Mouse (Mus musculus) thymus, postnatal 10 days (tissue): ENCODE data around the gene Atp6v1e1.
"Not testable (repeated sequence)": the region's sequence is repeated elsewhere in the genome, so short reads cannot be mapped to it uniquely, and the experiment has no call there.

Source experiments
- DNase-seq, 2 experiments: peaks; one replicate each; pipeline ENCODE4 v3.0.0; 2021; ENCODE audit warnings: low spot score in 2 of 2

Atp6v1e1 gene

DNA sequence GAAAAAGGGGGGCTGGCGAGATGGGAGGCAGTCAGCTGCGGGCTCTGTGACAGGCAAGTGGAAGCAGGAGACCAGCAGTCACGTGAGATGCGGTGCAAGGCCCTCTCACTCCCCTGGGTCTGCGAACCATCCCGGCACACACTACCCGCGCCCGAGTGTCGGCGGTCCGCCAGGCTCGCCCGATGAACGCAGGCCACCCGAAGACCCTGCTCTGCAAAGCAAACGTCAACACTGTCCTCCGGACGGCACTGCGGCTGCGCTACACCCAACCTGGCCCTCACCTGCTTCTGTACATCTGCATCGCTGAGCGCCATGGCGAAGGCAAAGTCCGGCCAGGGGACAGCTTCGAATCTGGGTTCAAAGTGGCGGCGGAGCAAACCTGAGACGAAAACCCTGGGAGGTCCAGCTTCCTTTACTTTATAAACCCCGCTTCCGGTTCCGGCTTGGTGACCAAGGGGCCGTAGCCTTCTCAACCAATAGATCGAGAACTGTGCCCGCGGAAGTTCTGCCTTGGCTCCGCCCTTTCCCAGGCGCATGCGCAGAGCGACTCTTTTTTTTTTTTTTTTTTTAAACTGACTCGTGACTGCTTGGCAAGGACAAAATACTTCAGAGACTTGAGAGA is at the start of gene Atp6v1e1:
Atp6v1e1 (minus strand) TSS at position 487 of the 622 bp plus-strand sequence.
- peak; percentile 87 to 89 for DNase-seq

DNA sequence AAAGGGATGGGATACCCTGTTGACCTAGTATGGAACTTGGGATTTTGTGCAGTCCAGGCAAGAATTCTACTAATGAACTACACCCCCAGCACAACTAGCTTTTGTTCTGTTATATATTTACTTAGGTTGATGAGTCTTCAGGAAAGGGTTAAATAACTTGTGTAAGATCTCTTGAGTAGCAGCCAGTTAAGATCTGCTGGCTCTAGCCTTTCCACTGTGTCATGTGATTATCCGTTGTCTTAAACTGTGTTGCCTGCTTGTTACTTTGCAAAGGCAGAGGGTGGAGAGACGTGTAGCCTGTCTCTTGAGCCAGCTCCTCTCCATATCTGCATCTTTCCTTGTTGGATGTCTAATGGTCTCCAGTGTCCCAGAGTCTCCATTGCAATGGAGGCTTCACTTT is 48.7 kb upstream of the Atp6v1e1 start:
- no peak for DNase-seq

DNA sequence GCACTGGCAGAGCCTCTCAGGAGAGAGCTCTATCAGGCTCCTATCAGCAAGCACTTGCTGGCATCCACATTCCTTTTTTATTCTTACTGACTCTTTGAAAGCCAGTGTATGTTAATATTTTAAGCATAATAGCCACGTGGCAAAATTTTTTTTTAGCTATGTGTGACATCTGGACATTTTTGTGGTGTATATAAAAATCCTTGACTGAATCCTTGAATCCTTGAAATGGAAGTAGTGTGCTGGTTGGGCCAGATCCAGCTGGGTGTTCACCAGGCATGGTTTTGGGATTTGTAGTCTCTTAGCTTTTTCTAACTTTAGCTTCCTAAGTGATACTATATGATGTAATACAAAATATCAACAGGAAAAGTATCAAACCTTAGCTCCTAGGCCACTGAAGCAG is 46.2 kb upstream of the Atp6v1e1 start:
- DNase-seq: no peak

DNA sequence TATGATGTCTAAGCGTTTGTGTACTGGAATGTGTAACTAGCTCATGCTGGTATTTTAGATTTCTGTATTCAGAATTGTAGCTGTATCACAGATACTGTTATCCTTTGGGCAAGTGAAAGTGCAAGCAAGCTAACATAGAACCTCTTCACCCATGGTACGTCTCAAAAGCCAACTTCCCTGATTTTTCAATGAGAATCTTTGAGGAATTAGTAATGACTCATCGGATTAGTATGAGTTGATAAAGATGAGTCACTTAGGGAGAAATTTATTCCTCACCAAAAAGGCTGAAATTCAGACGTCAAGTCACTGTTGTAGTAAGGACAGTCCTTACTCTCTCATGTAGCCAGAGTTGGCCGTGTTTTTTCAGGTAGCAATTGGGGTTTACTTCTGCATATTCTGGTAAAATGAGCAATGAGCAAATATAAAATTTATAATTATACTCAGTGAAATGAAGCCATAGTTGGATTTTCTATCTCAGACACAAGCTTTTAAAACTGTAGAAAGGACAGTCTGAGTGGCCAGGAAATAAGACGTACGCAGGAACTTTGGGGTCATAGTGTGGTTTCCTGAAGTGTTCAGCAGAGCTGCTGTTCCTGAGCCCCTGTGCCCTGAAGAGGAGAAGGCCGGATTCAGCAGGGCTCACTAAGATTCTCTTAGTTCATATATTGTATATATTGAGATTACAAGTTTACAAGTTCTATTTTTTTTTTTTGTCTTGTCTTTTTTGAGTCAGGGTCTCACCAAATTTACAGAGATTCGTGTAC is 43.6 kb upstream of the Atp6v1e1 start:
- no peak for DNase-seq

DNA sequence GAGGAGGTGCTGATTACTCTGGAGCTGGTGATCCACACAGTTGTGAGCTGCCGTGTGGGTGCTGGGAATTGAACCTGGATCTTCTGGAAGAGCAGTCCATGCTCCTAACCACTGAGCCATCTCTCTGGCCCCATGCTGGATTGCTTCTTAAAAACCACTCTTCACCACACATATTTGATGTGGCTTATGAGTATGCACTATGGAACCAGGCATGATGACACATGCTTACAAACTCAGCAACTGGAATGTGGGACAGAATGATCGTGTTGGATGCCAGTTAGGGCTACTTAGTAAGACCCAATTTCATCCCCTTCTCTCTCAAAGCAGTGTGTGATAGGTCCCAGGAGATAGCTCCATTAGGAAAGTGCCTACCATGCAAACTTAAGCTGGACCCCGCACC is 37.5 kb upstream of the Atp6v1e1 start:
- no peak for DNase-seq

DNA sequence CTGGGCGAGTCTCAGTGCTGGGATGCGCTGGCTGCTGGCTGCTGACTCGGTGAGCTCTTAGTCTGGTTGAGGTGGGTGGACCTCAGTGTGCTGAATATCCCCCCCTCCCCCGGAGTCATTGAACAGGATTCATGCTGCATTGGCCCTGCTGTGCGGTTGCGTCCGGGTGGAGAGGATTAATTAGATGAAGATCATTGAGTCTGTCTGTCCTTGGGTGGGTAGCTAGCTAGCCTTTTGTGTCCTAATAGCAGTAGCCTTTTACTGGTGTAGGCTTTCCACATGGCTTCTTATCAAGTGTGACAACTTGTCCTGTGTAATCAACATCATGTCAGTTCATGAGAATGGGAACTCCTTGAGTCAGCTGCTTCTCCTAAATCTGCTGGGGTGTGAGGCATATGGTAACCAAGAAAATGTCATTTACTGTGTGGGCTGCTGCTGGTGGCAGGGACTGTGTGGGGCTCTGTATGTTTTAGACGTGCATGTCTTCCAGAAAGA is 35.7 kb upstream of the Atp6v1e1 start:
- no peak for DNase-seq

DNA sequence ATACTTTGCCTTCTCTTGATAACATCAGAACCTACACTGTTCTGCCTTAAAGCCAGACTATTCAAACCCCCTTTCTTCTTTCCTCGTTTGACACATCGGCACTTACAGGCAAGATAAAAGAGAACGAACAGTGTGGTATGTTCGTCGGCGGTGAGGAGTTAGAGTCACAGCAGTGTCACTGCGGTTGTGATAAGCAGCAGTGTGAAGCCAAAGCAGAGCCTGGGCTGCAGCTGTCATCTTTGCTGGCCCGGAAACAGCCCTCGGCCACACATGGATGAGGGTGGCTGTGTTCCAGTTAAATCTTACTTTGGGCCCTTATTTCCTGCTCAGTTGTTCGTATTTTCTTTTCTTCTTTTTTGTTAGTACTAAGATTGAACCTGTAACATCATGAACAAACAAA is 31.8 kb upstream of the Atp6v1e1 start:
- DNase-seq: no peak

DNA sequence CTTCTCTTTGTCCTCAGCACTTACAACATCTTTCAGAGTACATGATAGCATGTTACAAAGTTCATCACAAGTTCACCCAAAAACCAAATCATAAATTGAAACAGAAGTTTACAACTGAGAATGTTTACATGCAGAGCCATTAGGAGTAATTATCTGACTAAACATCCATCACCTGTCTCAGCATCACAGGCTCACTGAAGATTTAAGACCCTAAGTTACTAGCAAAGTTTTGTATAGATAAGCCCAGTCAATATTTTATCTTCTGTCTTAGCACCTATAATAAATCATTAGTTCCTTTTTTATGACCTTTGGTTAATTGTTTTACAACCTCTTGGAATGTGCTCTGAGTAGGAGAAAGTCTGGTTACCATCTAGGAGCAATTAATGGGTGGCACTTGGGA is 28.1 kb upstream of the Atp6v1e1 start:
- DNase-seq: not testable (repeated sequence)

DNA sequence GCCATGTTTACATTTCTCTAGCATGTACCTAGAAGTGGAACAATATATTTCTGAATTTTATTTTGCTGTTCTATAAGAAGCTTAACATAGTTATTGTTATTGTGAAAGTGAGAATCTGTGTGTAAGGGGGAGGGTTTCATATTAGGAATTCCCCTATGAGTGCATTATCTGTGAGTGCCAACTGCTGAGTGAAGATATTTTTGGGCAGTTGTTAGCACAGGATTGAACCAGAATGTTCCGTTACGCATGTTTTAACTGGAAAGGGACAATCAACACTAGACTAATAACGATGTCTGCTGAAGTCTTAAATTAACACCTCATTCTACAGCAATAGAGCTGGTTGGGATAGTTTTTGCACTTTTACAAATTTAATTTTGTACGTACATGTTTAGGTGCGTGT is 19.2 kb upstream of the Atp6v1e1 start:
- DNase-seq: no peak

DNA sequence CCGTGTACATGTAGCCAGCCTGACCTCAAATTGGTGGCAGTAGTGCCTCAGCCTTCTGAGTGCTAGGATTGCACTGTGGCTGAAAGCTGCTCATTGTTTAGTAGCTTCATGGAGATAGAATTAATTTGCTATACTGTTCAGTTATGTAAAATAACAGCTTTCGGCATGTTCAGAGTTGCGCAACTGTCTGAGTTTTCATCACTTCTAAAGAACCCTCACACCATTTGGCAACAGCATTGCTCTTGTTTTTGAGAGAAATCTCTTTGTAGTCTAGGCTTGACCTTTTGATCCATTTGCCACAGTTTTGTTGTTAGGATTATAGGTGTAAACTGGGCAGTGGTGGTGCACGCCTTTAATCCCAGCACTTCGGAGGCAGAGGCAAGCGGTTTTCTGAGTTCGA is 17.7 kb upstream of the Atp6v1e1 start:
- no peak for DNase-seq

DNA sequence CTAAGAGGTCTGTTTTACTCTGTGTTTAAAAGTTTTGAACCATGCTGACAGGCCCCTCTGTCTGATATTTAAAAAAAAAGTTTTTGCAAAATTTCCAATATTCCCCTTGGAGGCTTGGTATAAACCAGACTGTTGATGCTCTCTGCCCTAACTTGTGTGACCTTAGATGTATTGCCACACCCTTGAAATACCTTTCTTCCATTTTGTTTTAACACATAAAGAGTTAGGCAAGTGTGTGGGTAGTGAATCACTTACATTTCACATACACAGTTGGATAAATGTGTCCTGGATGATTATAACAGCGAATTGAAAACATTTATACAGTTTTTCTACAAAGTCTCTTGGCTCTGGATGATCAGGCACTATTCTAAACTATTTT is 14.5 kb upstream of the Atp6v1e1 start:
- DNase-seq: no peak

DNA sequence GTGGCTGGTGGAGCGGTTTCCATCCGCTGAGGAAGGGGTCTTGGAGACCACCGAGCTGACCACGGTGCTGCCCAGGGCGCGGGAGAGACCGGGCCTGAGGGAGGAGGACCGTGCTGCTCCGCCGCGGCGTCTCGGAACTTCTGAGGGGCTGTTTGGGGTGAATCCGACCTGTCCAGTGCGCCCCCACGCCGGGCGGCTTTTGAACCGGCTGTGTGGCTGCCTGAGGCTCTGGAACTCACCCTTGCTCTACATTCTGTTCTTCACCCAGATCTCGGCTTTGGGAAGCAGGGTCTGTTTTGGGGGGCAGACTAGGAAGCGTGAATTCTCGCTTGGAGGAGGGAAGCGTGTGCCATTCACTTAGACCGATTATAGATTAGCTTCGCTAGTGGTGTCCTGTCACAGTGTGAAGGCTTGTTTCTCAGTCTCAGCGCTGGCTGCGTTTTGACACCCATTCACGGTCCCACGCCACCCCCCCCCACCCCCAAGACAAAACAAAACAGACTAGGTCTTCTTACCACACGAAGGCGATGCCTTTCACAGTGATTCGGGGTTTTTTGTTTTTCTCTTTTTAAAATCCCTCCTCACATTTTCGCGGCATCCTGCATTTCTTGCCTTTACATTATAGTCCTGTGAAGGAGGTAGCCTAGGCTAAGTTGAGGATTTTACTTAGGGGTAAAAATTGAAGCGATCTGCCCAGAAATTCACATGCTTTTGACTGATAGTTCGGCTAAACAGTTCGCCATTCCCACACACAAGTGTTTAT is 14.0 kb upstream of the Atp6v1e1 start:
- peak in 1 of 2 experiments; percentile 37 for DNase-seq

DNA sequence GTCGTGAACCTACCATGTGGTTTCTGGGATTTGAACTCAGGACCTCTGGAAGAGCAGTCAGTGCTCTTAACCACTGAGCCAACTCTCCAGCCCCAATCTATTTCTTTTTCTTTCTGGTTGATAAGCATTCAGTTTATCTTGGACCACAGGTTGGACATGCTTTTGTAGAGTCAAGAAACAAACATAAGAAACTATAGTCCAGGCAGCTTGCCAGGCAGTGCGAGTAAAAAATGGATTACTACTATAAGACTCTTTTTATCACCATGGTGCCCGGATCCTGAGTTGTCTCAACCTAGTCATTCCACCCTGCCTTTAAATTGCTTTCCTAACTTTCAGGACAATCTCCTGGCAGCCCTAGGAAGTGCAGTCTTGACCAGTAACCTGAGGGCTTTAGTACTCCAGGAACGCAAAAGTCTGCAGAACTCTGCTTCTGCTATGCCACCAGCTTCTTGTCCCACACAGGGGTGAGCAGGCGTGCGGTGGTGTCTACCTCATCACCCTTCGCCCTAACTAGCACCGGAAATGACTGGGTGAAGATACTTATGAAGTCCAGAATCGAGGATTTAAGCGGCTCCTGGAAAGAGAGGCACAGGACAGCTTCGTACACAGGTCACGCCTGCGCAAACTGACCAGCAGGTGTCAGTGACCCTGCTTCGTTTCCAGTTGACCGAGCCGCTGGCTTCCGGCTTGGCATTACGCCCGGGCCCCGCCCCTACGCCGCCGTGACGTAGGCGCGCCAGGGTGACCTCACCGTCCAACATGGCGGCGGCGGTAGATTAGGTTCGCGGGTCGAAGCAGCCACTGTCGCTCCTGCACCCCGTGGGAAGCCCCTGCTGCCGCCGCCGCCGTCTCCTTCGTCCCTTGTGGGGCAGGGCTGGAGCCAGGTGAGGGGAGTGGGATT is 13.1 kb upstream of the Atp6v1e1 start, which contains the start of gene Bcl2l13:
Bcl2l13 (plus strand) TSS at position 739 of the 901 bp plus-strand sequence.
- DNase-seq: peak; percentile 84 to 91

DNA sequence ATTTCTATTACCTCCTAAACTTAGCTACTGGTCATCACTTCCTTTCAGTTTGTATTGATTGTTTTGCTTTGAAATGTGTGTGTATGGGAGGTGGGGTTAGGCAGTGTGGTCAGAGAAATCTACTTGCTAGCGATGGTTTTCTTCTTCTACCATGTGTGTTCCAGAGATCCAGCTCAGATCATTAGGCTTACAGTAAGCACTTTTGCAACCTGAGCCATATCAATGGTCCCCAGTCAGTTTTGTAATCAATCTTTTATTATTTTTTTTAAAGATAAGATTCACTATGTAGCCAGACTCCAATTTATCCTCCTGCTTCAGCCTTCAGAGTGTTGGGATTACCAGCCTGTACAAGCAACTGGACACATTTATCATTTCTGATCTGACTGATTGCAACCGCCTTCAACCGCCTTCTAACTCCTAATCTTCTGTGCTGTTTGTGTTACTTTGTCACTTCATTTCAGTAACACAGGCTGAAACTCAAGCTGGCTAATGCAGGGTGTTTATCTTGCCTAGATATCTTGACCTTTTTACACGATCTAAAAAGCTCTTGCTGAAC is 12.3 kb upstream of the Atp6v1e1 start:
- DNase-seq: no peak

DNA sequence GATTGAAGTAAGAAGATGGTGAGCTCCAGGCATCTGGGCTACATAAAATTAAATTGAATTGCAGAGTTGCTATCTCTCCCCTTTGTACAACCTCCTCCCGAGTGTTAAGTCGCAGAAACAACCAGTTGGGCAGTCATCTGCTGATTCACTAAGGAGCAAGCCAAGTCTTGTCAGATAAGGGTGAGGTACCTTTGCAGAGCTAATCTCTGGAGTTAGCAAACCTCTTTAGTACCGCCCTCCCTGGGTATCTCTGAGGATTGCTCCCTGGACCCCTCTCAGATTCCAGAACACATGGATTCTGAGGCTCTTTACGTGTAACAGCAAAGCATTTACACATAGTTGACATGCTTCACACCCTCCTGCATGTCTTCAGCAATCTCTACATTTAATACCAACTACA is 9.5 kb upstream of the Atp6v1e1 start:
- no peak for DNase-seq

DNA sequence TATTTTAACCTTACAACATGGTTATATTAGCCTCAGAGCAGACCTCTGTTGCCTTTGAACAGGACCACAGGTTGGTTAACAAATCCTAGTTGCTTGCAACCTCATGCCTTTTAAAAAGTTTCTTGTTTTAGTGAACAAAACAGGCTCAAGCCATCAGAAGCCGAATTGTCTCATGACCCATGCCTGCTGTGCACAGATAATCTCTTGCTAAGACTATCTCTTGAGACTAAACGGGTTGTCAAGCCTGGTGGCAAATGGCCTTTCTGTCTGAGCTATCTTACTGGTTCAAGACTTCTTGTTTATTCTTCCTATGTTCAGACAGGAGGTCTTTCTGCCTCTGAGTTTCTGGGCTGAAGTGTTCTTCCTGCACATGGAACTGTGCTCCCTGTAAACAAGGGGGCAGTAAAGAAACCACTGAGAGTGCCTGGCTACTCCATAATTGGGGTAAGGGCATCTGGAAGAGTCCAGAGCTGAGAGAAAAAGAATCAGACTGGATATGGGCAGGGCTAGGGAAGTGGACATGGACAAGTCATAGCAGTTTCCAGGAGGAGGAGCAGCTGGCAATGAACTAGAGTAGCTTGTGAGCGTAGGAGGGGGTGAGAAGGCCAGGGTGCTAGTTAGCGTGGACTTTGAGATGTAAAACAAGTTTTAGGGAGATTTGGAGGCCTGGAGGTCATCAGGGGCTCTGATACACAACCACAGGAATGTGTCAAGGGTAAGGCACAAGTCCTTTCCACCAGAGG is 8.4 kb upstream of the Atp6v1e1 start:
- DNase-seq: no peak

DNA sequence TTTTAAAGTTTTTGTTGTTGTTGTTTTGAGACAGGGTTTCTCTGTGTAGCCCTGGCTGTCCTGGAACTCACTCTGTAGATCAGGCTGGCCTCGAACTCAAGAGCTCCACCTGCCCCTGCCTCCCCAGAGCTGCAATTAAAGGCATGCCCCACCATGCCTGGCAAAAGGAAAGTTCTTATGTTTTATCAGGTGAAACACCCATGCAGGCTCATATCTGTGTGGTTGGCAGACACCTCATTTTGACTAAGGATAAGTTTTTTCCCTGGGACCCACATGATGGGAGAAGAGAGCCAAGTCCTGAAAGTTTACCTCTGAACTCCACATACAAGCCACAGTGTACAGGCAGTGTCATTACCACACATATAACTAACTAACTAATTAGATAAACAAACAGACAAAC is 7.5 kb upstream of the Atp6v1e1 start:
- DNase-seq: no peak

DNA sequence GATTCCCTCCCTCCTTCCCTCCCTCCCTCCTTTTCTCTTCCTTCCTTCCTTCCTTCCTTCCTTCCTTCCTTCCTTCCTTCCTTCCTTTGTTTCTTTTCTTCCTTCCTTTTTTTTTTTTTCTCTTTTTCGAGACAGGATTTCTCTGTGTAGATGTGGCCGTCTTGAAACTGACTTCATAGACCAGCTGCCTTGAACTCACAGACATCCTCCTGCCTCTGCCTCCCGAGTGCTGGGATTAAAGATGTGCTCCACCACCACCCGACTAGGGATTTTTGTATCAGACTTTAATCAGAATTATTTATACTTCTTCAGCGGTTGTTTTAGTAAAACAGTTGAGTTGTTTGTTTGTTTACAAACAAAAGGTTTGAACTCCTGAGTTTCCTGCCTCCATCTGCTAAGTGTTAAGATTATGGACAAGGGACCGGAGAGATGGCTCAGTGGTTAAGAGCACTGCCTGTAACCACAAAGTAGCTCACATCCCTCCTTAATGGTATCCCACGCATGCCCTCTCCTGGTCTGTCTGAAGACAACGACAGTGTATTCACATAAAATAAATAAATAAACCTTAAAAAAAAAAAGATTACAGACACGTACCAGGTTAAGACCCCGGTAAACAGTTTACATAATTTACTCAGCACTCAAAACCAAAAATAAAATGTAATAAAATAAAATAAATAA is 483 bp upstream of the Atp6v1e1 start:
- no peak for DNase-seq

DNA sequence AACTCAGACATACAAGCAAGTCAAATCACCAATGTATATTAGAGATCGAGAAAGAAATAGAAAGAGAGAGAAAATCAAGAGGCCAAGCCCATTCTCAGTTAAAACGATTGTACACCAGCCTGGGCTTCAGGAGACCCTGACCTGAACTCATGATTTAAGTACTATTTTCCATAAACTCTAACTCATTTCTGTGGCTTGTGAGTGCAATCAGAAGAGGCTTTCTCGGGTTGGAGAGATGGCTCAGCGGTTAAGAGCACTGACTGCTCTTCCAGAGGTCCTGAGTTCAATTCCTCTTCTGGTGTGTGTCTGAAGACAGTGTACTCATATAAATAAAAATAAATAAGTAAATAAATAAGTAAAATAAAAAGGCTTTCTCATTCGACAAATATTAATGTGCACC is 878 bp downstream of the Atp6v1e1 start:
- no peak for DNase-seq

DNA sequence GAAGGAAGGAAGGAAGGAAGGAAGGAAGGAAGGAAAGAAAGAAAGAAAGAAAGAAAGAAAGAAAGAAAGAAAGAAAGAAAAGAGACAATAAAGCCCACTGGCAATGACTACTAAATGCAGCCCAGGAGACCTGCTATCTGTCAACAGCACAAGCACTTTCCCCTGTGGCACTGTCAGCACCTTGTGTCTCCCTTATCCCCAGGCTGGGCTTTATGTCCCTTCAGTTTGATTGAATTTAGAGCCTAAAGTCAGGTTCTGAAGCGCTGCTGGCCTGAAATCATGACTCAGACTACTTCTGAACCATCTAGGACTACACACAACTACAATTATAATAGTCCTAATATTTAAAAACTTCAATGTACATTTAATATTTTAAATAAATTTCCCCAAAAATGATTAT is 1.7 kb downstream of the Atp6v1e1 start:
- no peak for DNase-seq
